Mouse (Mus musculus) left cerebral cortex, adult 11 months (tissue): Measurements from ENCODE around the gene Nr2f2.

ENCODE experiments used
- DNase-seq: peaks from one replicate; pipeline ENCODE4 v3.0.0; 2022; ENCODE audit warnings: low spot score

Gene Nr2f2

GRCm38 (mm10) chr7:70332064-70332850, 34.3 kb downstream of the Nr2f2 start:
- no peak for DNase-seq

GRCm38 (mm10) chr7:70331243-70332063, 35.1 kb downstream of the Nr2f2 start:
- no peak for DNase-seq

GRCm38 (mm10) chr7:70330761-70331242, 35.7 kb downstream of the Nr2f2 start:
- DNase-seq = no peak

GRCm38 (mm10) chr7:70330207-70330562, 36.4 kb downstream of the Nr2f2 start:
- no peak for DNase-seq

- DNase-seq = no peak
Observed at GRCm38 (mm10) chr7:70329521-70330206, 36.9 kb downstream of the Nr2f2 start.

- DNase-seq = no peak
Observed at GRCm38 (mm10) chr7:70329037-70329516, 37.5 kb downstream of the Nr2f2 start.

- no peak for DNase-seq
Observed at GRCm38 (mm10) chr7:70328206-70329036, 38.1 kb downstream of the Nr2f2 start.

- no peak for DNase-seq
Observed at GRCm38 (mm10) chr7:70327191-70327590, 39.3 kb downstream of the Nr2f2 start.

GRCm38 (mm10) chr7:70326176-70327035, 40.1 kb downstream of the Nr2f2 start:
- DNase-seq = no peak

- no peak for DNase-seq
Observed at GRCm38 (mm10) chr7:70325381-70325780, 41.2 kb downstream of the Nr2f2 start.

GRCm38 (mm10) chr7:70324541-70324940, 42.0 kb downstream of the Nr2f2 start:
- DNase-seq = no peak

GRCm38 (mm10) chr7:70324041-70324440, 42.5 kb downstream of the Nr2f2 start:
- DNase-seq = no peak

- no peak for DNase-seq
Observed at GRCm38 (mm10) chr7:70305716-70306115, 60.8 kb downstream of the Nr2f2 start.

- no peak for DNase-seq
Observed at GRCm38 (mm10) chr7:70304426-70304825, 62.1 kb downstream of the Nr2f2 start.
